Mouse (Mus musculus) kidney, adult 11 months (tissue): ENCODE results near the gene Fads6.
A peak's percentile ranks its signal among the peaks of the same experiment; 100 is the strongest.

Experiments used
- DNase-seq: peaks from one replicate; pipeline ENCODE4 v3.0.0; 2022

Gene Fads6

GRCm38 (mm10) chr11:115250405-115251090, 46.9 kb downstream of the Fads6 start:
- DNase-seq, result no peak

GRCm38 (mm10) chr11:115249721-115250404, 47.6 kb downstream of the Fads6 start:
- no peak for DNase-seq

- DNase-seq, result no peak
Measured at GRCm38 (mm10) chr11:115247945-115248344, 49.5 kb downstream of the Fads6 start.

- DNase-seq, result no peak
Measured at GRCm38 (mm10) chr11:115247240-115247639, 50.2 kb downstream of the Fads6 start.

GRCm38 (mm10) chr11:115246386-115246785, 51.1 kb downstream of the Fads6 start:
- no peak for DNase-seq

GRCm38 (mm10) chr11:115244840-115245239, 52.6 kb downstream of the Fads6 start:
- peak; percentile 58 for DNase-seq

GRCm38 (mm10) chr11:115243783-115244182, 53.7 kb downstream of the Fads6 start:
- DNase-seq, result no peak

- DNase-seq, result no peak
Measured at GRCm38 (mm10) chr11:115242746-115243145, 54.7 kb downstream of the Fads6 start.

- DNase-seq, result no peak
Measured at GRCm38 (mm10) chr11:115241402-115241801, 56.1 kb downstream of the Fads6 start.

- DNase-seq, result no peak
Measured at GRCm38 (mm10) chr11:115236570-115236969, 60.9 kb downstream of the Fads6 start.

- DNase-seq, result no peak
Measured at GRCm38 (mm10) chr11:115234320-115235044, 63.0 kb downstream of the Fads6 start.

GRCm38 (mm10) chr11:115233526-115234290, 63.8 kb downstream of the Fads6 start:
- no peak for DNase-seq

- no peak for DNase-seq
Measured at GRCm38 (mm10) chr11:115232889-115233288, 64.6 kb downstream of the Fads6 start.

GRCm38 (mm10) chr11:115231924-115232323, 65.5 kb downstream of the Fads6 start:
- DNase-seq, result no peak

- DNase-seq, result peak; percentile 56
Measured at GRCm38 (mm10) chr11:115231168-115231915, 66.1 kb downstream of the Fads6 start.
